Mouse (Mus musculus): ENCODE data around the gene Aak1.

- TF ChIP-seq CTCF (IDR thresholded peaks at IDR 0.05; ENCODE audit: extremely low read depth, insufficient read length, insufficient replicate concordance, low read depth, low read length): no peak
- no peak for TF ChIP-seq POLR2A (IDR thresholded peaks at IDR 0.05; ENCODE audit: low read depth, low read length)
These were observed 16.4 kb upstream of the Aak1 start for GRCm38 (mm10) chr6:86832802-86833502.

Data from small intestine, adult 2 months (tissue).